Mouse (Mus musculus) central nervous system, embryonic 14 days (tissue): Measurements from ENCODE around the gene Npas1. TPM values are rescaled to one million over a fixed set of nuclear protein-coding genes. Genes with fewer than 3 reads are reported as not detected.

Experiments
- polyA plus RNA-seq: library from polyadenylated mRNA; depleted of rRNA; stranded (reverse); fragments of >200 nt; gene quantifications from 2 replicates; pipeline ENCODE4 v1.2.3, GENCODE M21; 2012; rRNA removed

Npas1 gene
- polyA plus RNA-seq = 3.0 and 3.2 TPM in 2 replicates

DNA sequence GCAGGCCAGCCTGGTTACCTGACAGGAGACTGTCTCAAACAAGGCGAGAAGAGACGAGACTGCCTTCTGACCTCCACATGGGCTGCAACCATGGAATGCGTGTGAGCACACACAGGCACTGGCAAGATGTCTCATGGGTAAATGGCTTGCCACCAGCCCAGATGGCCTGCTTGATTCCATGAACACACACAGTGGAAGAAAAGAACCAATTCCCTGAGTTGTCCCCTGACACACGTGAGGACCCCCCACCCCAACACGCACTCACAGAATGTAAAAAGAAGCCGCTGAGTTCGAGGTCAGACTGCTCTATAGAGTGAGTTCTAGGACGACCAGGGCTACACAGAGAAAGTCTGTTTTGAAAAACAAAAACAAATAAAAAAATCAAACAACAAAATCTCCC is at the start of gene Npas1:
TSS of gene Npas1 (minus strand) at position 101 of the 400 bp plus-strand sequence.

GRCm38 (mm10) chr7:16452587-16453073 is 24.9 kb downstream of the Npas1 start, which contains the start of gene Tmem160:
Gene Tmem160, plus strand, starts transcription at chr7:16452779.

Other genes with a start within 250 kb of the Npas1 start
- gene C5ar2, start 233.6 kb downstream of the Npas1 start, polyA plus RNA-seq = 0.05 and 0.08 TPM in 2 replicates
- gene C5ar1, start 218.2 kb downstream of the Npas1 start, polyA plus RNA-seq = 2.7 and 3.3 TPM in 2 replicates
- 42.2 and 54.9 TPM in 2 replicates for gene Inafm1, start 204.1 kb downstream of the Npas1 start, polyA plus RNA-seq
- gene Ccdc9, start 190.9 kb downstream of the Npas1 start, polyA plus RNA-seq = 65.9 and 81.5 TPM in 2 replicates
- gene Bbc3, start 169.3 kb downstream of the Npas1 start, polyA plus RNA-seq = 22.1 TPM in 2 replicates
- gene Sae1, start 89.9 kb downstream of the Npas1 start, polyA plus RNA-seq = 174 and 178 TPM in 2 replicates
- gene Zc3h4, start 76.8 kb downstream of the Npas1 start, polyA plus RNA-seq = 59.9 and 65.2 TPM in 2 replicates
- 46.0 and 51.3 TPM in 2 replicates for gene Tmem160, start 24.9 kb downstream of the Npas1 start, polyA plus RNA-seq
- 42.4 and 46.2 TPM in 2 replicates for gene Arhgap35, start 137.3 kb upstream of the Npas1 start, polyA plus RNA-seq
- gene Ceacam15, start 198.0 kb upstream of the Npas1 start, polyA plus RNA-seq = not detected in 2 replicates
- not detected in 2 replicates for gene Ceacam9, start 244.2 kb upstream of the Npas1 start, polyA plus RNA-seq